Mouse (Mus musculus): ENCODE measurements around the gene Adcy1. TPM values are rescaled to one million over a fixed set of nuclear protein-coding genes. Genes with fewer than 3 reads are reported as not detected.

Gene Adcy1
- total RNA-seq, 2 experiments from 2014 or later: not detected

- ATAC-seq (replicated peaks; ENCODE audit: low FRiP score, poor library complexity, severe bottlenecking): no peak
Measured at GRCm38 (mm10) chr11:7161502-7162174, 98.3 kb downstream of the Adcy1 start.

GRCm38 (mm10) chr11:7164416-7164815, 101.1 kb downstream of the Adcy1 start:
- ATAC-seq (replicated peaks; ENCODE audit: low FRiP score, poor library complexity, severe bottlenecking): no peak

GRCm38 (mm10) chr11:7169645-7170044, 106.4 kb downstream of the Adcy1 start:
- ATAC-seq (replicated peaks; ENCODE audit: low FRiP score, poor library complexity, severe bottlenecking): no peak

- ATAC-seq (replicated peaks; ENCODE audit: low FRiP score, poor library complexity, severe bottlenecking): no peak
Measured at GRCm38 (mm10) chr11:7173664-7174063, 110.4 kb downstream of the Adcy1 start.

- ATAC-seq (replicated peaks; ENCODE audit: low FRiP score, poor library complexity, severe bottlenecking): no peak
Measured at GRCm38 (mm10) chr11:7178724-7179123, 115.4 kb downstream of the Adcy1 start.

- no peak for ATAC-seq (replicated peaks; ENCODE audit: low FRiP score, poor library complexity, severe bottlenecking)
Measured at GRCm38 (mm10) chr11:7179276-7179675, 116.0 kb downstream of the Adcy1 start.

GRCm38 (mm10) chr11:7182409-7183042, 119.2 kb downstream of the Adcy1 start:
- no peak for ATAC-seq (replicated peaks; ENCODE audit: low FRiP score, poor library complexity, severe bottlenecking)

- ATAC-seq (replicated peaks; ENCODE audit: low FRiP score, poor library complexity, severe bottlenecking): no peak
Measured at GRCm38 (mm10) chr11:7184420-7184819, 121.1 kb downstream of the Adcy1 start.

- no peak for ATAC-seq (replicated peaks; ENCODE audit: low FRiP score, poor library complexity, severe bottlenecking)
Measured at GRCm38 (mm10) chr11:7187472-7187871, 124.2 kb downstream of the Adcy1 start.

- no peak for ATAC-seq (replicated peaks; ENCODE audit: low FRiP score, poor library complexity, severe bottlenecking)
Measured at GRCm38 (mm10) chr11:7188469-7188868, 125.2 kb downstream of the Adcy1 start, which contains the start of gene Gm11985. TSS of gene Gm11985 (minus strand) at chr11:7188569.

- ATAC-seq (replicated peaks; ENCODE audit: low FRiP score, poor library complexity, severe bottlenecking): no peak
Measured at GRCm38 (mm10) chr11:7192710-7193109, 129.4 kb downstream of the Adcy1 start.

- ATAC-seq (replicated peaks; ENCODE audit: low FRiP score, poor library complexity, severe bottlenecking): no peak
Measured at GRCm38 (mm10) chr11:7193134-7193533, 129.8 kb downstream of the Adcy1 start.

- ATAC-seq (replicated peaks; ENCODE audit: low FRiP score, poor library complexity, severe bottlenecking): no peak
Measured at GRCm38 (mm10) chr11:7194432-7195311, 131.4 kb downstream of the Adcy1 start.

GRCm38 (mm10) chr11:7195312-7195685, 132.0 kb downstream of the Adcy1 start:
- ATAC-seq (replicated peaks; ENCODE audit: low FRiP score, poor library complexity, severe bottlenecking): no peak

GRCm38 (mm10) chr11:7197491-7197941, 134.2 kb downstream of the Adcy1 start, which contains the start of gene Igfbp1:
TSS of gene Igfbp1 (plus strand) at chr11:7197782.
- ATAC-seq (replicated peaks; ENCODE audit: low FRiP score, poor library complexity, severe bottlenecking): no peak

GRCm38 (mm10) chr11:7198006-7198405, 134.7 kb downstream of the Adcy1 start:
- no peak for ATAC-seq (replicated peaks; ENCODE audit: low FRiP score, poor library complexity, severe bottlenecking)

- no peak for ATAC-seq (replicated peaks; ENCODE audit: low FRiP score, poor library complexity, severe bottlenecking)
Measured at GRCm38 (mm10) chr11:7198481-7199256, 135.4 kb downstream of the Adcy1 start.

- no peak for ATAC-seq (replicated peaks; ENCODE audit: low FRiP score, poor library complexity, severe bottlenecking)
Measured at GRCm38 (mm10) chr11:7199736-7200392, 136.6 kb downstream of the Adcy1 start.

- no peak for ATAC-seq (replicated peaks; ENCODE audit: low FRiP score, poor library complexity, severe bottlenecking)
Measured at GRCm38 (mm10) chr11:7200393-7200783, 137.1 kb downstream of the Adcy1 start.
